Mouse (Mus musculus) liver, adult 2 months (tissue): ENCODE data around the gene Gng4. TPM values are rescaled to one million over a fixed set of nuclear protein-coding genes. Genes with fewer than 3 reads are reported as not detected.

Experiments
- DNase-seq: peaks from one replicate; pipeline ENCODE4 v3.0.0-alpha.2; 2011; ENCODE audit warnings: low read depth, low spot score; ENCODE audit errors: extremely low read depth
- H3K27ac ChIP-seq: fragments of 200-500 bp; replicated peaks from 2 replicates; pipeline ENCODE4 v1.5.1; 2012; ENCODE audit warnings: low read depth, mild to moderate bottlenecking, control low read depth, inconsistent platforms, low read length; ENCODE audit not compliant: insufficient read depth
- H3K27me3 ChIP-seq: fragments of 200-500 bp; 2 replicates; pipeline ENCODE4 v1.6.1; 2012; ENCODE audit warnings: mild to moderate bottlenecking, moderate library complexity, low read length, inconsistent platforms; ENCODE audit not compliant: control insufficient read depth, insufficient read depth
- H3K36me3 ChIP-seq: fragments of 200-500 bp; 2 replicates; pipeline ENCODE4 v1.6.1; 2012; ENCODE audit warnings: low read length, inconsistent platforms; ENCODE audit not compliant: control insufficient read depth, insufficient read depth
- H3K4me1 ChIP-seq: fragments of 200-500 bp; 2 replicates; pipeline ENCODE4 v1.6.1; 2011; ENCODE audit warnings: low read length; ENCODE audit not compliant: control insufficient read depth, insufficient read depth
- H3K4me3 ChIP-seq: fragments of 200-500 bp; 2 replicates; pipeline ENCODE4 v1.5.1; 2011; ENCODE audit warnings: low read depth, mild to moderate bottlenecking, control low read depth, low read length, moderate library complexity; ENCODE audit not compliant: insufficient read depth
- H3K79me2 ChIP-seq: fragments of 200-500 bp; 2 replicates; pipeline ENCODE4 v1.6.1; 2012; ENCODE audit warnings: inconsistent platforms, mild to moderate bottlenecking, low read length, moderate library complexity; ENCODE audit not compliant: control insufficient read depth, insufficient read depth
- H3K9ac ChIP-seq: fragments of 200-500 bp; 2 replicates; pipeline ENCODE4 v1.6.1; 2012; ENCODE audit warnings: low read depth, mild to moderate bottlenecking, control low read depth, inconsistent platforms, low read length
- CTCF ChIP-seq: fragments of 200-500 bp; IDR thresholded peaks from 2 replicates; pipeline ENCODE4 v1.5.1; 2011; ENCODE audit warnings: low read depth, low read length, control low read depth
- POLR2A ChIP-seq: fragments of 200-500 bp; IDR thresholded peaks from 2 replicates; pipeline ENCODE4 v1.6.1; 2011; ENCODE audit warnings: low read length, control low read depth; ENCODE audit not compliant: insufficient read depth; ENCODE audit errors: extremely low read depth
- WGBS: fragments of 180-500 bp; shearing (Covaris S2); methylation state at CpG from one replicate; pipeline ENCODE4 v1.1.7; 2018; 5-methylcytosine and 5-hydroxymethylcytosine counted together
- polyA plus RNA-seq: library from polyadenylated mRNA; depleted of rRNA; stranded (reverse); fragments of >200 nt; gene quantifications from 2 replicates; pipeline ENCODE4 v1.2.3, GENCODE M21; 2012
- total RNA-seq: library from RNA; depleted of rRNA; stranded (reverse); fragments of >200 nt; gene quantifications from 2 replicates; pipeline ENCODE4 v1.2.3, GENCODE M21; 2014

The Gng4 gene
- total and polyA plus RNA-seq, 2 experiments, result not detected

- H3K9ac ChIP-seq, result no peak overlapping the region
- no peaks in the 10 kb centered on the region for H3K36me3 ChIP-seq
- H3K79me2 ChIP-seq, result no peaks in the 10 kb centered on the region
- H3K27ac ChIP-seq, result no peak overlapping the region
- DNase-seq, result no peak
- TF ChIP-seq POLR2A (no peak), CTCF (no peak)
- 59% methylated on average over 3 of the region's 3 CpGs for WGBS
- H3K4me3 ChIP-seq, result no peak overlapping the region
- H3K4me1 ChIP-seq, result no peaks in the 10 kb centered on the region
- H3K27me3 ChIP-seq, result no peaks in the 10 kb centered on the region
Measured at GRCm38 (mm10) chr13:13847075-13847599, 63.3 kb downstream of the Gng4 start.

GRCm38 (mm10) chr13:13857190-13857589 lies 73.3 kb downstream of the Gng4 start:
- H3K79me2 ChIP-seq, result no peaks in the 10 kb centered on the region
- H3K4me3 ChIP-seq, result no peak overlapping the region
- TF ChIP-seq CTCF (no peak), POLR2A (no peak)
- WGBS, result 82% methylated on average over 4 of the region's 4 CpGs
- no peaks in the 10 kb centered on the region for H3K27me3 ChIP-seq
- H3K9ac ChIP-seq, result no peak overlapping the region
- no peak overlapping the region for H3K27ac ChIP-seq
- no peaks in the 10 kb centered on the region for H3K4me1 ChIP-seq
- DNase-seq, result no peak
- H3K36me3 ChIP-seq, result no peaks in the 10 kb centered on the region

GRCm38 (mm10) chr13:13862346-13862745 lies 78.5 kb downstream of the Gng4 start:
- Histone ChIP-seq H3K9ac (no peak overlapping the region), H3K36me3 (no peaks in the 10 kb centered on the region), H3K27ac (no peak overlapping the region), H3K4me3 (peak overlapping the region; percentile 46), H3K4me1 (no peaks in the 10 kb centered on the region), H3K79me2 (no peaks in the 10 kb centered on the region), H3K27me3 (no peaks in the 10 kb centered on the region)
- 71% methylated on average over 11 of the region's 11 CpGs for WGBS
- peak; percentile 40 for DNase-seq
- TF ChIP-seq POLR2A, result no peak
- 0 out of 2 replicates have a peak, but pooled peaks have one; percentile 13 for TF ChIP-seq CTCF

GRCm38 (mm10) chr13:13862941-13863340 lies 79.1 kb downstream of the Gng4 start:
- H3K9ac ChIP-seq, result no peak overlapping the region
- peak; percentile 62 for DNase-seq
- H3K4me3 ChIP-seq, result peak overlapping the region; percentile 30
- 26% methylated on average over 6 of the region's 6 CpGs for WGBS
- no peaks in the 10 kb centered on the region for H3K36me3 ChIP-seq
- no peak overlapping the region for H3K27ac ChIP-seq
- no peaks in the 10 kb centered on the region for H3K4me1 ChIP-seq
- TF ChIP-seq POLR2A (no peak), CTCF (no peak)
- H3K79me2 ChIP-seq, result no peaks in the 10 kb centered on the region
- no peaks in the 10 kb centered on the region for H3K27me3 ChIP-seq

GRCm38 (mm10) chr13:13866339-13866738 lies 82.5 kb downstream of the Gng4 start:
- no peak for TF ChIP-seq CTCF
- TF ChIP-seq POLR2A, result no peak
- H3K4me3 ChIP-seq, result no peak overlapping the region
- H3K27ac ChIP-seq, result no peak overlapping the region
- WGBS, result 79% methylated on average over 2 of the region's 2 CpGs
- H3K4me1 ChIP-seq, result no peaks in the 10 kb centered on the region
- H3K36me3 ChIP-seq, result no peaks in the 10 kb centered on the region
- no peaks in the 10 kb centered on the region for H3K79me2 ChIP-seq
- H3K9ac ChIP-seq, result no peak overlapping the region
- H3K27me3 ChIP-seq, result no peaks in the 10 kb centered on the region
- no peak for DNase-seq

GRCm38 (mm10) chr13:13867078-13867759 lies 83.4 kb downstream of the Gng4 start:
- 89% methylated on average over 2 of the region's 2 CpGs for WGBS
- no peak overlapping the region for H3K9ac ChIP-seq
- no peaks in the 10 kb centered on the region for H3K36me3 ChIP-seq
- no peaks in the 10 kb centered on the region for H3K4me1 ChIP-seq
- no peak overlapping the region for H3K4me3 ChIP-seq
- H3K27me3 ChIP-seq, result no peaks in the 10 kb centered on the region
- no peak overlapping the region for H3K27ac ChIP-seq
- DNase-seq, result peak; percentile 18
- TF ChIP-seq POLR2A, result no peak
- no peak for TF ChIP-seq CTCF
- no peaks in the 10 kb centered on the region for H3K79me2 ChIP-seq
